Mouse (Mus musculus) embryonic fibroblast, embryonic 13.5 days (primary cell): Measurements from ENCODE around the gene B3galt1. TPM values are rescaled to one million over a fixed set of nuclear protein-coding genes. Genes with fewer than 3 reads are reported as not detected.

Source experiments
- H3K27ac ChIP-seq: 2 replicates; pipeline ENCODE4 v1.5.1; 2012; ENCODE audit warnings: low read length, control low read depth, inconsistent platforms; ENCODE audit not compliant: insufficient read depth
- H3K4me1 ChIP-seq: 2 replicates; pipeline ENCODE4 v1.6.1; 2011; ENCODE audit warnings: low read length; ENCODE audit not compliant: control insufficient read depth, insufficient read depth
- H3K4me3 ChIP-seq: 2 replicates; pipeline ENCODE4 v1.5.1; 2011; ENCODE audit warnings: mild to moderate bottlenecking, control low read depth, low read length; ENCODE audit not compliant: insufficient read depth
- CTCF ChIP-seq: IDR thresholded peaks from 2 replicates; pipeline ENCODE4 v1.5.1; 2011; ENCODE audit warnings: mild to moderate bottlenecking, control low read depth, low read length, moderate library complexity, borderline replicate concordance; ENCODE audit not compliant: insufficient read depth
- POLR2A ChIP-seq: IDR thresholded peaks from 2 replicates; pipeline ENCODE4 v1.6.1; 2011; ENCODE audit warnings: low read depth, mild to moderate bottlenecking, control low read depth, low read length, moderate library complexity
- polyA plus RNA-seq: library from polyadenylated mRNA; stranded (reverse); fragments of >200 nt; gene quantifications from 2 replicates; pipeline ENCODE4 v1.2.4, GENCODE M21; 2011; ENCODE audit warnings: low read depth; ENCODE audit not compliant: missing spikeins, insufficient read length

The B3galt1 gene
- polyA plus RNA-seq, 1 experiment = 3.7 TPM

DNA sequence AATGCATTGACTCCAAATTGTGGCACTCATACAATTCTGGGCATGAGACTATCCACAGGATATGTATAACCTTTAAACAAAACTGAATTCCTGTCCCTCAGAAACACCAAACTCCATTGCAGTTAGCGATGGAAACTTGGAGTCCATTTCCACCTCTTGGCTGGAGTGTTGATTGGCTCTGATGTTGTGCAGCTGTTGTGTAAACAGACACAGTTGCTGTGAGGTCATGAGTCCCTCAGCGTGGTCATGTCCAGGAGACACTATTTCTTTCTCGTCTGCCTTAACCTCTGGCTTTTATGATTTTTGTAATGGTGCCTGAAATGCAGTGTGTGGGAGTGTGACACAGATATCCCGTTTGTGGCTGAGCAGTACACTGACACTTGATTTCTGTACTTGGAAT lies 262.0 kb downstream of the B3galt1 start:
- Histone ChIP-seq H3K4me3 (no peak overlapping the region), H3K4me1 (peaks cover 4% of the 10 kb centered on the region), H3K27ac (no peak overlapping the region)
- TF ChIP-seq POLR2A = no peak
- no peak for TF ChIP-seq CTCF

DNA sequence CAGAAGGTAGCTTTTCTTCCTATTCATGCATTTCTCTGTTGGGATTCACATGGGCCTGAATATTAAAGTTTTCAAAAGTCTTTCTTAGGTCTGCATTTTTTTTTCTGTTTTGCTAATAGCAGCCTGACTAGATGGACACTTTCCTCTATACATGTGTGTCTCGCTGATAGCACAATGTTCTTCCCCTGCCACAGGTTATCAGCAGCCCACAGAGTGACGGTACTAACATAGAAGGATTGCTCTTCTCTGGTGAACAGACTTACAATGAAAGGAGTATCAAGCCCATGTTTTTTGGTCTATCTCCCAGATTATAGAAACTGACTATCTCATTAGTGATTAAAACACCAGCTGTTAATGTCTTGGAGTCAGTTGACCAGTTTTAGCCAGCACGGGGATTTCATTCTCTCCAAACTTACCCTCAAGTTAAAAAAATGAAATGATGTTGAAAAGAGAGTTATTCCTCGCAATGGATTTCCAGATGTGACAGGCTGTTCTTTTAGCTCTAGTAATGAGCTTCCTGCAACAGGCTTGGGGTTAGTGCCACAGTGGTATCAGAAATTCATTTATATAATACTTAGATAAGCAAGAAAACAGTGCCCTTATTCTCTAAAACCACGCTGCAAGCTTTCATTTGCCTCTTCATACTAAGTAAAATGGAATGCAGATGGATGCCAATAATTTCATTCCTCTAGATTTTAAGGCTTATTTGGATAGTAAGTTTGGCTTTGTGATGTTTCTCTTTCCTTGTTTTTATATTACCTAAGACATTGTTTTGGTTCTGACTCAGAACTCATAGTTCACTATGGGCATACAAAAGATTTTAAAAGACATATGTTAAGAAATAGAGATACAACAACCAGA lies 263.6 kb downstream of the B3galt1 start:
- Histone ChIP-seq H3K27ac (peak overlapping the region; percentile 61), H3K4me3 (no peak overlapping the region), H3K4me1 (peaks cover 4% of the 10 kb centered on the region)
- TF ChIP-seq POLR2A (no peak), CTCF (no peak)

DNA sequence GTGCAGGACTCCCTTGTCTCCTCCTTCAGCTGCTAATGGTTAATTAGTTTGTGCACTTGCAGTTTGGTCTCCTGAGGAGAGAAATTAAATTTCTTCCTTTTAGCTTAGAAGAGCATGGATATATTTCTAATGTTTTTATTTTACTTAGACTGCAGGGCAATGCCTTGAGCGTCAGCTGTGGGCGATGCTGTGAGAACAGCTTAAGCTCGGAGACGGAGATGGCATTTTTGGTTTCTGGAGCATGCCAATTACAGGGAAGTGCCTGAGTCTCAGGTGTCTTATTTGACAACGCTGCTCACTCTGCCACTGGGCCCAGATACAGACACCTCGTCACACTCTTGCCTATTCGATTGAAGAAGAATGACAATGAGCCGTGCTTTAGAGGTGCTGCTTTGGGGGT lies 282.1 kb downstream of the B3galt1 start:
- no peak overlapping the region for H3K27ac ChIP-seq
- TF ChIP-seq POLR2A = no peak
- TF ChIP-seq CTCF = no peak
- H3K4me3 ChIP-seq = no peak overlapping the region
- no peaks in the 10 kb centered on the region for H3K4me1 ChIP-seq

GRCm38 (mm10) chr2:67850725-67851124 lies 285.1 kb downstream of the B3galt1 start:
- Histone ChIP-seq H3K4me3 (no peak overlapping the region), H3K4me1 (no peaks in the 10 kb centered on the region), H3K27ac (no peak overlapping the region)
- TF ChIP-seq POLR2A (no peak), CTCF (no peak)

DNA sequence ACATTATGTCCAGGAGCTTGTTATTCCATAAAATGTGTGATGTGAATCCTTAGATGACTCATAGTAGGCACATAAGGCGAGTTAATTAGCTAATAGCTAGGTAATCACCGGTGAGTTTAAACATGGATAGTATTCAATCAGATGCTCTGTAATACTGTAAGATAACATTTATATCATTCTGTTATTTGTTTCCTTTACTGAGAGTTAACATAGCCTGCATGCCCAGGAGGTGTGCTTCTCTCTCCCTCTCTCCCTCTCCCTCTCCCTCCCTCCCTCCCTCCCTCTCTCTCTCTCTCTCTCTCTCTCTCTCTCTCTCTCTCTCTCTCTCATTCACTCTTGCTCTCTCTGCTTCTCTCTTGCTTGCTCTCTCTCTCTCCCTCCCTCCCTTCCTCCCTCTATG lies 292.7 kb downstream of the B3galt1 start:
- Histone ChIP-seq H3K4me3 (no peak overlapping the region), H3K27ac (no peak overlapping the region), H3K4me1 (no peaks in the 10 kb centered on the region)
- TF ChIP-seq POLR2A (no peak), CTCF (no peak)

- Histone ChIP-seq H3K4me3 (no peak overlapping the region), H3K27ac (no peak overlapping the region), H3K4me1 (no peaks in the 10 kb centered on the region)
- TF ChIP-seq POLR2A = no peak
- TF ChIP-seq CTCF = no peak
Measured at GRCm38 (mm10) chr2:67859004-67859403, 293.3 kb downstream of the B3galt1 start.

- H3K4me3 ChIP-seq = no peak overlapping the region
- no peak overlapping the region for H3K27ac ChIP-seq
- TF ChIP-seq POLR2A (no peak), CTCF (no peak)
- no peaks in the 10 kb centered on the region for H3K4me1 ChIP-seq
Measured at GRCm38 (mm10) chr2:67873368-67873767, 307.7 kb downstream of the B3galt1 start.

GRCm38 (mm10) chr2:67879836-67880235 lies 314.2 kb downstream of the B3galt1 start:
- no peaks in the 10 kb centered on the region for H3K4me1 ChIP-seq

GRCm38 (mm10) chr2:67881713-67882281 lies 316.1 kb downstream of the B3galt1 start:
- no peak overlapping the region for H3K4me3 ChIP-seq

More at GRCm38 (mm10) chr2:67879836-67880235, 314.2 kb downstream of the B3galt1 start:
- H3K27ac ChIP-seq = no peak overlapping the region
- H3K4me3 ChIP-seq = no peak overlapping the region
- no peak for TF ChIP-seq POLR2A
- no peak for TF ChIP-seq CTCF

More at GRCm38 (mm10) chr2:67881713-67882281, 316.1 kb downstream of the B3galt1 start:
- TF ChIP-seq CTCF (no peak), POLR2A (no peak)
- no peaks in the 10 kb centered on the region for H3K4me1 ChIP-seq
- no peak overlapping the region for H3K27ac ChIP-seq
